Mouse (Mus musculus) v-Abl transformed pro-B cells (cell line): Measurements from ENCODE around the gene Olfr681.
"Not testable (repeated sequence)": the region's sequence is repeated elsewhere in the genome, so short reads cannot be mapped to it uniquely, and the experiment has no call there.

Source experiments
- in situ Hi-C, 2 experiments: fragments of 400-800 bp; cut with MboI; formaldehyde crosslinking; loops; one replicate each; pipeline ENCODE4 v1.15.1; 2025; ENCODE audit not compliant: unreplicated experiment in 2 of 2

Olfr681 gene

GRCm38 (mm10) chr7:105116536-105116935 is at the start of gene Olfr681:
TSS of gene Olfr681 (plus strand) at chr7:105116836.
- in situ Hi-C loops, result no loop called here

GRCm38 (mm10) chr7:105080905-105081304 is 35.7 kb upstream of the Olfr681 start, which contains the start of gene Olfr679:
TSS of gene Olfr679 (plus strand) at chr7:105081205.
- in situ Hi-C loops, result no loop called here

GRCm38 (mm10) chr7:105092717-105093116 is 23.9 kb upstream of the Olfr681 start, which contains the start of gene Olfr680-ps1:
TSS of gene Olfr680-ps1 (minus strand) at chr7:105092817.
- in situ Hi-C loops, result not testable (repeated sequence)

DNA sequence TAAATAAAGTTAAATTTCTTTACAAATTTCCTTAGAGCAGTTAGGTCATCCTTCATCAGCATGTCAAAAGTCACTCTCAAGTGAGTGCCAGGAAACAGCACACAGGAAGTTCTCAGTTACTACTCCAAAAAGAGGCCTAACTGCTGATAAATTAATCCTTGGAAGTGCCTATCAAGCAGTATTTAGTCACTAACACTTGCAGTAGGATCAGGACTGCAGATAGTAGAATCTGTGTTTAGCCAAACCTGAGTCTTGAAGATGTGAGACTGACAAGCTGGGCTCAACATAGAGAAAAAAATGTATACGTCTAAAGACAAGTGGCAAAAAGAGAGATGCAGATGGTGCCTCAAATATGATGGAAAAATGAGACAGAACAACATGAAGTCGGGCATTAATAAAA is 24.6 kb downstream of the Olfr681 start:
- in situ Hi-C loops, result no loop called here

- in situ Hi-C loops, result no loop called here
Measured at GRCm38 (mm10) chr7:105146912-105147311, 30.3 kb downstream of the Olfr681 start, which contains the start of gene Olfr683. TSS of gene Olfr683 (minus strand) at chr7:105147012.

DNA sequence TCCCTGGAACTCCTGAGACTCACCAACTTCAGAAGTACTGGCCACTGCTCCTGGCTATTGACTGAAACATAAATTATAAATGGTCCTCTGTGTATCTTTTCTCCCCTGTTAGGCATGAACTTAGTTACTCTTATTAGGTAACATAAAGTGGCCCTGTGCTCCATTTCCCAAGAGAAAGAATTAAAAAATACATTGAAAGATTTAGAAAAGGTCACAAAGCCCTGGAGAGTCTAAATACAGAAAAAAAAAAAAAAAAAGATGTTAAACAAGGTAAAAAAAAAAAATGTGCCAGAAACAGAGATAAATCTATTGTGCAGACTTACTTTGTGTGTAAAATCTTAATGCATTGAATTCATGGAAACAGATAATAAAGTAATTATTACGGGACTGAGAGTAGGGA is 46.9 kb downstream of the Olfr681 start, which contains the start of gene Olfr684:
Olfr684 (minus strand) TSS at position 101 of the 400 bp plus-strand sequence.
- in situ Hi-C loops, result no loop called here

DNA sequence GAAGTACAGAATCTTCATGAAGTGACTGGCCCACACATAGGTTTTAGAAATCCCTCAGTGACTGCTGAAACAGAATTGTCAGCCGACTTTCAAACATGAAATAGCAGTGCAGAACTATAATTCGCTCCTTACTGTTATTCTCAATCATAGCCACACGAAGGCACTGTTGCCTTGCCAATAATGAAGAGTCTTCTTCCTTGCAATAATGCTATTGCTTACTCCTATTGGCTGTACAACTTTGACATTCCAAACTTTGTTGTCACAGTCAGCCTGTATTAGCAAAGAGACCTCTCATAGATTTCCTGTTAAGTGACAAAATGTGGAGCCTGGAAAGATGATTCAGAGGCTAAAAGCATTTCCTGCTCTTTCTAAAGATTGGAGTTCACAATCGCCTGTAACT is 54.1 kb downstream of the Olfr681 start:
- in situ Hi-C loops, result no loop called here
